Mouse (Mus musculus) E14TG2a.4 (cell line): ENCODE measurements at regions not wholly inside any gene's neighbourhood (a gene's known extent, or its start where the extent isn't known, plus 50 kb on each side); places are given as distances from the start of the nearest gene placed in this dataset.

ENCODE experiments used
- CTCF ChIP-seq: conservative IDR thresholded peaks from 2 replicates; pipeline ENCODE4 v1.5.1; 2014; ENCODE audit warnings: low read length
- POU5F1 ChIP-seq: IDR thresholded peaks from 2 replicates; pipeline ENCODE4 v1.6.1; 2014; ENCODE audit warnings: low read length, borderline replicate concordance

DNA sequence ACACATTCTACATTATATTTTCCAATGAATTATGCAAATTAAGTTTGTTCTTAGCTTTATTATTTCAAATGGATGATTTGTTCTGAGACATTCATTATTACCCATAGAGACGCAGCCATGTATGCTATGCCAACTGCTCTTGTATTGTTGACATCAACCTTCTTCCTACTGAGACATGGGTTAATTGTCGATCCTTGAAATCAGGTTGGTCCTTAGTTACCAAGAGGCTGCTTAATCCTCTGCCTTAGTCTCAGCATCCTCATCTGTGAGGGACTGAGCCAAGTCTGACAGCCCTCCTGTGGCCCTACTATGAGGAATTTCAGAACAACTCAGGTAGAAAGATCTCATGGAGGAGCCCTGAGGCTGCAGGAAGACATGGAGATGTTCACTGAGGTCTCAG is 345.2 kb upstream of the Klf6 start:
- no peak for TF ChIP-seq CTCF
- TF ChIP-seq POU5F1 = no peak
